Mouse (Mus musculus) spleen, postnatal 4 days (tissue): ENCODE measurements around the gene Atl3.
A peak's percentile ranks its signal among the peaks of the same experiment; 100 is the strongest.
"Not testable (repeated sequence)": the region's sequence is repeated elsewhere in the genome, so short reads cannot be mapped to it uniquely, and the experiment has no call there.

ENCODE experiments used
- DNase-seq, 2 experiments: peaks; one replicate each; pipeline ENCODE4 v3.0.0; 2022; ENCODE audit warnings: low spot score in 2 of 2

Atl3 gene

GRCm38 (mm10) chr19:7493352-7494186 lies at the start of gene Atl3:
Gene Atl3 (plus strand): TSS chr19:7494040.
- no peak for DNase-seq

- no peak for DNase-seq
Observed at GRCm38 (mm10) chr19:7445105-7445504, 48.7 kb upstream of the Atl3 start.

GRCm38 (mm10) chr19:7445596-7445995 lies 48.2 kb upstream of the Atl3 start:
- DNase-seq, result no peak

GRCm38 (mm10) chr19:7456803-7457202 lies 37.0 kb upstream of the Atl3 start:
- no peak for DNase-seq

GRCm38 (mm10) chr19:7458901-7459300 lies 34.9 kb upstream of the Atl3 start:
- DNase-seq, result no peak

GRCm38 (mm10) chr19:7459370-7459769 lies 34.5 kb upstream of the Atl3 start:
- DNase-seq, result no peak

- DNase-seq, result no peak
Observed at GRCm38 (mm10) chr19:7467915-7468314, 25.9 kb upstream of the Atl3 start.

- DNase-seq, result no peak
Observed at GRCm38 (mm10) chr19:7470643-7471042, 23.2 kb upstream of the Atl3 start.

GRCm38 (mm10) chr19:7479751-7480248 lies 14.0 kb upstream of the Atl3 start:
- no peak for DNase-seq

GRCm38 (mm10) chr19:7481541-7482265 lies 12.1 kb upstream of the Atl3 start:
- DNase-seq, result peak in 1 of 2 experiments; percentile 26

- no peak for DNase-seq
Observed at GRCm38 (mm10) chr19:7482266-7482598, 11.6 kb upstream of the Atl3 start.

GRCm38 (mm10) chr19:7482599-7483511 lies 11.0 kb upstream of the Atl3 start, which contains the start of gene Rtn3:
Gene Rtn3 (minus strand): TSS chr19:7483281.
- peak; percentile 95 to 99 for DNase-seq

- peak in 1 of 2 experiments; percentile 45 for DNase-seq
Observed at GRCm38 (mm10) chr19:7483512-7483882, 10.3 kb upstream of the Atl3 start.

- no peak for DNase-seq
Observed at GRCm38 (mm10) chr19:7484076-7484475, 9.8 kb upstream of the Atl3 start.

- DNase-seq, result no peak
Observed at GRCm38 (mm10) chr19:7487680-7488079, 6.2 kb upstream of the Atl3 start.

GRCm38 (mm10) chr19:7491960-7492359 lies 1.9 kb upstream of the Atl3 start:
- no peak for DNase-seq

GRCm38 (mm10) chr19:7492682-7493081 lies 1.2 kb upstream of the Atl3 start:
- DNase-seq, result no peak

- peak; percentile 84 to 93 for DNase-seq
Observed at GRCm38 (mm10) chr19:7494187-7495015, 561 bp downstream of the Atl3 start.

- DNase-seq, result no peak
Observed at GRCm38 (mm10) chr19:7495221-7496038, 1.6 kb downstream of the Atl3 start.

GRCm38 (mm10) chr19:7496070-7496469 lies 2.2 kb downstream of the Atl3 start:
- DNase-seq, result not testable (repeated sequence)
